Mouse (Mus musculus) cortical plate, adult 2 months (tissue): ENCODE data around the gene Fgb.

Experiments used
- CTCF ChIP-seq: fragments of 200-500 bp; IDR thresholded peaks from 2 replicates; pipeline ENCODE4 v1.5.1; 2011; ENCODE audit warnings: mild to moderate bottlenecking, control low read depth, low read length; ENCODE audit not compliant: insufficient read depth; ENCODE audit errors: extremely low read depth
- POLR2A ChIP-seq: fragments of 200-500 bp; IDR thresholded peaks from 2 replicates; pipeline ENCODE4 v1.6.1; 2011; ENCODE audit warnings: mild to moderate bottlenecking, low read length, control low read depth; ENCODE audit not compliant: insufficient read depth; ENCODE audit errors: extremely low read depth

DNA sequence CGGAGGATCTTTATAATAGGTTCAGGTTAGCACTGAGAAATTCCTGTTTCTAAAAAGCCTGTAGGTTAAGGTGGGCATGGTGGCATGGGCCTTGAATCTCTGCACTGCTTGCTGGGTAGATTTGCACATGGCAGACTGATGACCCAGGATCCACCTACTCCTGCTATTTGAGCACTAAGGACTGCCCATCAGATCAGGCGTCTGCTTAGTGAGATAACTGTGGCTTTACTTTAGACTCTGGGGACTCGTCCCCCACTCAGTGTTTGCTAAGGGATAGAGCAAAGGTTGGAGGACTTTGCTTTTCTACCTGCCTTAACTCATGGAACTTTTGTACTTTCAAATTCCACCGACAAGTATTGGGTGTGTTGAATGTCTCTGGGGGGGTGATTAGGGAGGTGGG, 10.0 kb downstream of the Fgb start:
- TF ChIP-seq CTCF (no peak), POLR2A (no peak)
